Mouse (Mus musculus) testis, postnatal 14 days (tissue): Measurements from ENCODE around the gene Fancd2.
A peak's percentile ranks its signal among the peaks of the same experiment; 100 is the strongest.

Experiments
- DNase-seq: peaks from one replicate; pipeline ENCODE4 v3.0.0; 2021; ENCODE audit warnings: low spot score

Fancd2 gene

DNA sequence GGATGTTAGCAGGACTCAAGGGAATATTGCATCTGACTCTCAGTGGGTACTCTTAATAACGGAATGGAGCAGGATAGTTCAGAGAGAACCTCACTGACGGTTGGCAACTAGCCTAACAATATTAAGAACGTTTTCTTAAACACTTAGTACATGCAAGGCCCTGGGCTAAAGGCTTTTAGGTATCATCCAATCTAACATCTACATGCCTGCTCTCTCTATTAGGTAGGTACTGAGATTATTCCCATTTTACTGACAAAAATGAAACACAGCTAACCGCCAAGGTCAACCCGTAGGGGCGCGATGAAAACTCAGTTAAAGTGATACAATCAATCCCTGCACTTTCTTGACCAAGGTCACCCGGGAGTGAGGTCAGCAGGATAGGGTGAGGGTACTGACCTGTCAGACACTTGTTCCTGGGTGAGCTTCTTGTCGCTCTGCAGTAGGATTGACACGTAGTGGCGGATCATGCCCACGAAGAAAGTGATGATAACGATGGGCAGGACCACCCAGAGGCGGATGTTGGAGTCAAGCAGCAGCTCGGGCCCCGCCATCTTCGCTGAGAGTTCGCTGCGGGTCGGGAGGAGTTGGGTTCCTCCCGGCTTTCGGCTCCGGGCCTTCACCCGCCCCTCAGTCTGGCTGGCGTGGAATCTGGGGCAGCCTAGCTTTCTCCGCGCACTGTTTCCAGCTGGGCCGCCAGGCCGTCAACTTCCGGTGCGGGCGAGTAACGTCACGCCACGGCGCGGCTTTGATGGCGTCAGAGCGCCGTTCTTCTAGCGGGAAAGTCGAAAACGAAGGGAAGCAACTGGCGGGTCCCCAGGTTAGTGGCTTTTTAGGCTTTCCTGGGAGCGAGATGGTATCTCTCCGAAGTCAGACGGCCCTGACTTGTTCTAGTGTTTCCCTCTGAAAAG, at the start of gene Fancd2, which contains the start of gene Emc3:
Fancd2 (plus strand) TSS at position 751 of the 908 bp plus-strand sequence.
Emc3 (minus strand) TSS at position 721 of the 908 bp plus-strand sequence.
- DNase-seq: peak; percentile 92

DNA sequence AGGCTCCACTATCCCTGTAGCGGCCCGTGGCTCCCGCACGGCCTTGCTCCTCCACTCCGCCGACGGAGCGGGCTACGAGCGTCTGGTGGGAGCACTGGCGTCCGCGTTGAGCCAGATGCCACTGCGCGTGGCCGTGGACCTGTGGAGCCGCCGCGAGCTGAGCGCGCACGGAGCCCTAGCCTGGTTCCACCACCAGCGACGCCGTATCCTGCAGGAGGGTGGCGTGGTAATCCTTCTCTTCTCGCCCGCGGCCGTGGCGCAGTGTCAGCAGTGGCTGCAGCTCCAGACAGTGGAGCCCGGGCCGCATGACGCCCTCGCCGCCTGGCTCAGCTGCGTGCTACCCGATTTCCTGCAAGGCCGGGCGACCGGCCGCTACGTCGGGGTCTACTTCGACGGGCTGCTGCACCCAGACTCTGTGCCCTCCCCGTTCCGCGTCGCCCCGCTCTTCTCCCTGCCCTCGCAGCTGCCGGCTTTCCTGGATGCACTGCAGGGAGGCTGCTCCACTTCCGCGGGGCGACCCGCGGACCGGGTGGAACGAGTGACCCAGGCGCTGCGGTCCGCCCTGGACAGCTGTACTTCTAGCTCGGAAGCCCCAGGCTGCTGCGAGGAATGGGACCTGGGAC, 48.9 kb upstream of the Fancd2 start:
- peak; percentile 45 for DNase-seq

DNA sequence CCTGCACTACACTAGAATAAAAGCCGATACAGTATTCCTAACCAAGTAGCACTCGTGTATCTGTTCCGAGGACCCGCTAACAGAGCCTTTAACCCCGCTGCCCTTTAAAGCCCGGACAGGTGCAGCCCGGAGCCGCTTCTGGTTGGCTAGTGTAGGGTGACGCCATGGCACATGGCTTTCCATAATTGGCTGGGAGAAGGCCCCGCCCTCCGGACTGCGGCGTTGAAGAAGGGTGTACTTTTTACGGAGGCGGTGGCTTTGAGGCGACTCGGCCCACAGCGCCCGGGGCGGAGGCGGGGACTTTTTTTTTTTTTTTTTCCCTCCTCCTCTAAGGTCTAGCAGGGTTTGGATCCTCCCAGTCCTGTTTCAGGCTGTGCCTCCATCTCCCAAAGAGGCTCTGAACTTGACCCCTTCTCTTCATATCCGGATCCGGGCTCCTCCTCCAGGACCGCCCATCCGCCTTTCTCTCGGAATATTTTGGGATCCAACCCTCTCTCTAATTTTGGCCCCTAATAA, 48.3 kb upstream of the Fancd2 start, which contains the start of gene Creld1:
Creld1 (plus strand) TSS at position 198 of the 516 bp plus-strand sequence.
- DNase-seq: peak; percentile 93

DNA sequence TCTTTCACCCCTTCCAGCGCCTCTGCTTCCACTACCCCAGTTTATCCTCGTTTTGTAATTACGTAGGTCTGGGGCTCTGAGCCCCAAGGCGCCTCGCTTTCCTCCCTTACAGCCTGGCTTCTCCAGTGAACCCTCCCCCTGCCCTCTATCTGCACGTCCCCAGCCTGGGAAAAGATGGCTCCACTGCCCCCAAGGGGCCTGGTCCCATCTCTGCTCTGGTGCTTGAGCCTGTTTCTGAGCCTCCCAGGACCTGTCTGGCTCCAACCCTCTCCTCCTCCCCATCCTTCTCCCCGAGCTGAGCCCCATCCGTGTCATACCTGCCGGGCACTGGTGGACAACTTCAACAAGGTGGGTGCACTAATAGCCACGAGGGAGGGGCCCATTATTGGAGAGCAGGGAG, 47.8 kb upstream of the Fancd2 start:
- no peak for DNase-seq

DNA sequence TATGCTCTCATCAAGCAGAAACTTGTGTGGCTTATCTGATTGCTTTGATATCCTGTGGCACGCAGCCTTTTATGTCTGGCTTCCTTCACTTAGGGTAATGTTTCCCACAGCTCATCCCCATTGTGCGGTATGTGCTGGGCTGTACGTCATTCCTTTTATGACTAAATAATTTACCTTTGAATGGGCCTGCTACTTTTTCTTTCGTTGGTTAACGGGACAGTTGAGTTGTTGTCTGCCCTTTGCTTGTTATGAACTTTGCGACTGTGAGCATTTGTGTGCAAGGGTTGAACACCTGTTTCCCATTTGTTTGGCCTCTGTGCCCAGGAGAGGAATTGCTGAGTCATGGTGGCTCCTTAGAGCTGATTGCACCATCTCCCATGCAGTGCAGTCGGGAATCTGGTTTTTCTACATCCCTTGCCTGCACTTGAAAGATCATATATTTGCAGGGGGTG, 44.3 kb upstream of the Fancd2 start:
- no peak for DNase-seq

DNA sequence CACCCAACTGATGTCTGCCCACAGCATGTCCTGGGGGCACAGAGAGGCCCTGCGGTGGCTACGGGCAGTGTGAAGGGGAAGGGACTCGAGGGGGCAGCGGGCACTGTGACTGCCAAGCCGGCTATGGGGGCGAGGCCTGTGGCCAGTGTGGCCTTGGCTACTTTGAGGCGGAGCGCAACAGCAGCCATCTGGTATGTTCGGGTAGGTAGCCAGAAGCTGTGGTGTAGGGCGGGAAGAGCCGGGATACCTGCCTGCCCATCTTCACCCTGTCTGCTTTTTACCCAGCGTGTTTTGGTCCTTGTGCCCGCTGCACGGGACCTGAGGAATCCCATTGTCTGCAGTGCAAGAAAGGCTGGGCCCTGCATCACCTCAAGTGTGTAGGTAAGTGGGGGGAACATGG, 42.1 kb upstream of the Fancd2 start:
- no peak for DNase-seq

DNA sequence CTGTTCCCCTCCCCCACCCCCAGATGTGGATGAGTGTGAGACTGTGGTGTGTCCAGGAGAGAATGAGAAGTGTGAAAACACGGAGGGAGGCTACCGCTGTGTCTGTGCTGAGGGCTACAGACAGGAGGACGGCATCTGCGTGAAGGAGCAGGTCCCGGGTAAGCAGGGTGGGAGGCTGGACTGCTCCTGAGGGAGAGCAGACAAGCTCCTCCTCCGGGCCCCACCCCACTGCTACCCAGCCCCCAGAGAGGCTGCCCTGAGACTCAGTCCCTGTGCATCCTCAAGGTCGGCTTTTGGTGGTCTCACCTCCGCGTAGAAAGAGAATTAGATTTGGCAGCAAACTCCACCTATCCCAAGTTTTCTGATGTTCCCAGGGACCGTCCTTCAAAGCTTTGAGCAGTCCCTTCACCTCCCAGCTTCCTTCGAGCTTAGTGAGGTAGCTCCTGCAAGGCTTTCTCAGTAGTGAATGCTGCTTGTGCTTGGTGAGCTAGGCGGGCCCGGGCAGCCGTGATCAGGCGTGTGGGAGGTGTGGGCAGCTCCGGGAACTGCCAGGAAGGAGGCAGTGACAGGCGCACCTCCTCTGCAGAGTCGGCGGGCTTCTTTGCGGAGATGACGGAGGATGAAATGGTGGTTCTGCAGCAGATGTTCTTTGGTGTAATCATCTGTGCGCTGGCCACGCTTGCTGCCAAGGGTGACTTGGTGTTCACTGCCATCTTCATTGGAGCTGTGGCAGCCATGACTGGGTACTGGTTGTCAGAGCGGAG, 39.2 kb upstream of the Fancd2 start:
- no peak for DNase-seq

DNA sequence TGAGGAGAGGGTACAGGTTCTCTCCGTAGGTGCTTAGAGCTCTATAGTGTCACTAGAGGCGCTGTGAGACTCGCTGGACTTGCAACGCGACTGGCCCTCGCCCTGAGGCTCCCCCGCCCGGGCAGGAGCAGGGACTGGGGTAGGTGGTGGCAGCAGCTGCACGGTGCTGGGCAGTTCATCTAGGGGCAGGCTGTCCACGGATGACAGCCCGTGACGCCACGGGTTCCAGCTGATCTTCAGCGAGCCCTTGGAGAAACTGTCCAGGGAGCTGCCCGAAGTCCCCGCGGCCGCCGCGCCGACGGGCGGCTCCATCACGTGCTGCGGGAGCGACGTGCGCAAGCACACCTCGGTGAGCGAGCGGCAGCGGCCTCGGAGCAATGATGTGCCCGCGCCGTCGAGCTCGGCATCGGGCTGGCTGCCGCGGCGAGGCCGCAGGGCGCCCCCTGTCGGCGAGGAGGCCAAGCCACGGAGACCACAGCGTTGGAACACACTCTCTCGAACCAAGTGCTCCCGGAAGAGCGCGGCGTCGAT, 37.2 kb upstream of the Fancd2 start:
- peak; percentile 87 for DNase-seq

DNA sequence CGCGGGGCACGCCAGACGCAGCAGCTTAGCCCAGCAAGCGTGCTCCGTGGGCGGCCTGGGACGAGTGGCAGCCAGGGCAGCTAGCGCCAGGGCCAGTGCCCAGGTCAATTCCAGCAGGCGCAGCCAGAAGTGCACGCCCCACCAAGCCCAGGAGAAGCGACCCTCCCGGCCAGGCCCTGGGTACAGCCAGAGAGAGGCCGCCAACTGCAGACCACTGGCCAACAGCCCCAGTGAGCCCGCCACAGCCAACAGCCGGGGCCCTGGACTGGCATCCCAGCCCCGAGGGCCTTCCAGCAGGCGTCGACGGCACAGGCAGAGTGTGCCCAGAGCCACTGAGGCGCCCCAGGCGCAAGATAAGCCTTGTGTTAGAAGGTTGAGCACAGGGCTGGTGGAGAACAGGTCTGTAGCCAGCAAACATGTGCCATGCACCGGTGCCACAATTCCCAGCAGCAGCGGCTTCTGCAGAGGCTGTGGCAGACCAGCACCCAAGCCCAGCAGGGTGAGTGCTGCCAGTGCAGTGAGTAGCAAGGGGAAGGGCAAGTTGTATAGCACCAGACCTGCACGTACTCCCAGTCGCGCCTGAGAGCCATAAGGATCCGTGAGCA, 36.3 kb upstream of the Fancd2 start:
- DNase-seq: no peak

DNA sequence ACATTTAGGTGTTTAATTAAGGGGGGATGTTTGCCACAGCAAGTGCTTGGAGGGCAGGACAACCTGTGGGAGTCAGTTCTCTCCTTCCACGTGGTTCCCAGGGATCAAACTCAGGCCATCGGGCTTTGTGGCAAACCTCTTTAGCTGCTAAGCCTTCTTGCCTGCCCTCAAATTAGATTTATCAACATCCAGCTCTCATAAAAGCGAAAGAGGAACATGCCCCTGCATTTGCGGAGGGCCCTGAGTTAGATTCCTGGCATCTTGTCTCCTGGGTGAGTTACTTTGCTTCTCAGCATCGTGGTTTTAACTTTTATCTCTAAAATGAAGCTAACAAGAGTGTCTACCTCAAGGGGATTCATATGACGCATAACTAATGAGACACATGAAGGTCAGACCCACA, 32.1 kb upstream of the Fancd2 start:
- no peak for DNase-seq

DNA sequence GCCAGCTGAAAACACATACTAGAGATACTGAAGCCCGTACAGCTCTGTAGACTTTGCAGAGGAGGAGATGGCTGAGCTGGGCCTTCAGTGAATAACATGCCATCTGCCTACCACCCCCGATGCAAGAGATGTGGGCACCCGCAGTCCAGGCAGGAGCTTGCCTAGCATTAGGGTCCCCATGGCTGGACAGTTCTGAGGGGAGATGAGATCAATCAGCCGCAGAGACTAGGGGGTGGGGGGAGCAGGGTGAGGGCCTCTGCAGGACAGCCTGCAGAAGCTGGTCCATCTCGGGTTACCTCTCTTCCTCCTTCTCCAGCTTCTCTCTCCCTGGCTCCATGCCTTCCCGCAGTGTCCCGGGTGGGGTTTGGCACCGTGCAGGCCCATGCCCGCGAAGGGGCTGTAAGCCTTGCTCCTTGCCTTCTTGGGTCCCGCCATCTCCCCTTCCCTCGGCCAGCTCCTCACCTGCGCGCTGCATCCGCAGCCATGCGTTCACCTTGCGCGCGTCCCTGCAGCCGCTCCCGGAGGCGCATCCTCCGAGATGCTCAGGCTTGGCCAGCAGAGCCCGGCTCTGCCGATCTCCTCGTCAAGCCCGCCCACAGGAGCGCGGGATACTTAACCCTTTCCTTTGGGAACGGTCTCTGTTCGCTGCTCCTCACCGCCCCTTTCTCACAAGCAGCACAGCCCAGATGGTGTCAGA, 29.9 kb upstream of the Fancd2 start, which contains the start of gene Prrt3:
Prrt3 (minus strand) TSS at position 544 of the 697 bp plus-strand sequence.
- peak; percentile 39 for DNase-seq

DNA sequence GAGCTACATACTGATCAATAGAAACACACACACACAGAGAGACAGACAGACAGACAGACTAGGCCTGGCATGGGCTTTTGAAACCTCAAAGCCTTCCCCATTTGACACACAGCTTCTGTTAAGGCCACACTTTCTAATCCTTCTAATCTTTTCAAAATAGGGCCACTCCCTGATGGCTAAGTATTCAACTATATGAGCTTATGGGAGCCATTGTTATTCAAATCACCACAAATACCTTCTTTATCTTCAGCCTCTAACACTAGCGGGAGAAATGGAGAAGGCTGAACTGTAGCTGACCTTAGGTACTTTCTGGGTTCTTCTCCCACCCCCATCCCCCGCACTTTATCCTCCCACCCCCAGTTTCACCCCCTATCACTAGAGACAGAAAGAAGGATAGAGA, 28.7 kb upstream of the Fancd2 start:
- DNase-seq: no peak

DNA sequence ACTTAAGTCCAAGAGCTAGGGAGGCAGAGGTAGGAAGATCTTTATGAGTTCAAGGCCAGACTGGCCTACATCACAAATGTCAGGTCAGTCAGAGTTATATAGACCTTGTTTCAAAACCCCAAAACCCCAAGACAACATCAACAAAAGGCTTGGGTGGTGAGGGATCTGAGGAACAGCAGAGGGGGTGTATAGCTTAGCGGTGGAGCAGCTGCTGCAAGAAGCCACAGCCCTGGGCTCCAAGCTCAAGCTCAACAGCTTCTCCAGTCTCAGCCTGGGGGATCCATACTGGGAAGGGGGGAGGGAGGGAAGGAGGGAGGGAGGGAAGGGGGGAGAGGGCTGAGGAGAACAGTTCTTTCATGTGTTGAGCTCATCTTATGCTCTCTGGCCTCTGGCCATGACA, 25.8 kb upstream of the Fancd2 start:
- no peak for DNase-seq

DNA sequence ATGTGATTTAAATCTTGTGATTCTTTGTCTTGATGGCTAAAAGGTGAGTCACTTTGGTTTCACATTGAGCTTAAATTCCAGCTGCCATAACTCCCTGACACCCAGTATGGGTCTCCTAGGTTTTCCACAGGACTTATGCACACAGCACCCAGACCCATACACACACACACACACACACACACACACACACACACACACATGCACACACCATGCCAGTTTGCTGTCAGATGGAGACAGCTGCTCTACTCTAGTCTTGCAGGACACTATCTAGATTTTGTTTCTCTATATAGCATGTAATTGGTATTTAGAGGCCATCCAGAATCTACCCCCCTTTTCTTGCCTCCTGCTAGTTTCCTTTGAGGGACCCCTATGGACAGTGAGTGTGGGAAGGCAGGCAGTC, 24.4 kb upstream of the Fancd2 start:
- DNase-seq: no peak

DNA sequence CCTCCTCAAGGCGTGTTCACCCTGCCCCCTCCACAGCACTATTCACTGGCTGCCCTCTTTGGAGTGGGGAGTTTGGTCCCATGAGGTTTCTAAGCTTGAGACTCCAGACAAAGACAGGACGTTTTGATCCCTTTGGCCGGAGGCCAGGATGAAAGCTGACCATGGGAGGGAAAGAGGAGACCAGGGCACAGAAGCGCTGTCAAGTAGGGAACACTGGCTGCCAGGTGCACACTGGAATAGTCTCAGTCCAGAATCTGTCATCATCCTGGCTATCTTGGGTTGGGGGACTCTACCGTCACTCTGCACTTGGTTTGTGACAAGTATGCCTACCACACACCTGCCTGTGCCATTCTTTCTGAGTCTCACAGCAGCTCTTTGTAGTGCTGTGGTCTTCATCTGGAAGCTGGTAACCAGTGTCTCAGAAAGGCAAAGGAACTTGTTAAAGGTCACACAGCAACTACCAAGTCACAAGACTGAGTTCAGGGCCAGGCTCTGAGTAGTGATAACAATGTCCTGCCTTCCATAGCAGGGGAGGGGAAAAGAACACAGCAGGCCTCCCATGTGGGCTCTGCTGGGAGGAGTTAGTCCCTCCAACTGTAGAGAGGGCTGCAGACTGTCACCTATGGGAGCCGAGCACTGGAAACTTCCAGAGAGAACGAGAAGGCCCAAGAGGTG, 23.1 kb upstream of the Fancd2 start:
- DNase-seq: no peak

DNA sequence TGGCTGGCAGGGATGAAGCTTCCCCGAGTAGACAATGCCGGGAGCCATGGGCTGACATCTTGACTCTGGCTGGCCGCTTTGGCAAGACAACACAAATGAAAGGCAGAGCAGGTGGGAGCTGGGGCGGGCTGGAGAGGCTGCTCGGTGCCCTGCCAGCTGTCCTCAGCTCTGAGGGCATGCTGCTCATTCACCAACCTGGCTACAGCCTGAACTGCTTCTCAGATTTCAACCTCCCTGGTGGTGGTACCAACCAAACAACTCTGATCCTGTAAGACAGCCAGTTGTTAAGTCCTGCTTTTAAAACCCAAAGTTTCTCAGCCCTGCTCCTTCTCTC, 22.6 kb upstream of the Fancd2 start:
- DNase-seq: no peak

DNA sequence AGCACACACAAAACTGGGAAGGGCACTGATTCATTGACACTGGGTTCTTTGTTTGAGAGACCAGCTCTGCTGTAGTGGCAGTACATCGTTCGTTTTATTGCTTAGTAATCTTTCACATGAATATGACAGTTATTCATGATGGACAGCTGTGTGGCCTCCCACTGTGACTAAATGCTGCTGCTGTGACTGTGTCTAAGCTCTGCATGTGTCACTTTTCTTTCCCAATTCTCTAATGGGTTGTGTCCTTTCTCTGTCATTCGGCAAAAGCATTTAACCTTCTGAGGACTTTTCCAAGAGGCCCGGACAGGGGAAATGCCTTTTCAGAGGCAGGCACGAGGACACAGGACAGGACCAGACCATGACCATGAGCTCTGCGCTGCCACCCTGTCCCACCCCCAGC, 17.5 kb upstream of the Fancd2 start:
- DNase-seq: no peak

DNA sequence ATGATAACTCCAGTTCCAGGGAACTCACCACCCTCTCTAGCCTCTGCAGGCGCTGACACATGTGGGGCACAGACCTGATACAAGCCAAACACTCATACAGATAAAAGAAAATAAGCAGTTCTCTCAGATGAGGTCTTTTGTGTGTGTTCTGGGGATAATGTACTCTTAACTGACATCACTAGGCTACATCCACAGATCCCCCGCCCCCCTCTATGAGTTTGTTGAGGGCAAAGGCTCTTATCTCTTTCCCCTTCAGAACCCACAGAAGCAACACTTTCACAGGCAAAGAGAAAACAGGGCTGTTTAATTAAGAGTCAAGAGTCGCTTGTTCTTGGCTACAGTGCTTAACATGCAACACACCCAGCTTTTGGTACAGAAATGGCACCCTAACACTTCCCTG, 16.9 kb upstream of the Fancd2 start:
- DNase-seq: no peak

DNA sequence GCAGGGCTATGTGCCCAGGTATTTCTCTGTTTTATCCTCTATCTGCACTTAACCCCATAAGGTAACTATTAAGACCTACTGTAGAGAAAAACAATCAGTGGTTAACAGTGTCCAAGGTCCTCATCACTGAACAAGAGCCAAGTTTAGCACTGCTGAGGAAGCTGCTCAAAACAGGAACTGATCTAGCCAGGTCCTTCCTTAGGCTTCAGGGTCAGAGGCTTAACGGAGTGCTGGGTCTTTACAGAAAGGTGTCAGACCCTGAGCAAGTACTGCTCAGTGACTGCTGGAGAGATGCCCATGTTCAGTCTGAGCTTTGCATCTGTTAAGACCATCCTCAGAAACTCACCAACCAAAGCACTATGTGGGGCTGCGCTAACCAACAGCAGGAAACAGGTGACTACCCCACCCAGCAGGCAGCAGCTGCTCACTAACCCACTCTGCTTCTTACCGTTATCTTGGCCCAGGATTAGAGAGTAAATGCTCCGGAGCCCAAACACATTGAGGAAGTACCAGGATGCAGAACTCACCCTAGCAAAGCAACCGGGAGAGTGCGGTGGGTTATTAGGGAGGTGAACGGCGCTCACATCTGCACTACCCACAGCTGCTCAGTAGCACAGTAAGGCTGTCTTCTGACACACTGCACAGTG, 13.9 kb upstream of the Fancd2 start:
- DNase-seq: no peak

DNA sequence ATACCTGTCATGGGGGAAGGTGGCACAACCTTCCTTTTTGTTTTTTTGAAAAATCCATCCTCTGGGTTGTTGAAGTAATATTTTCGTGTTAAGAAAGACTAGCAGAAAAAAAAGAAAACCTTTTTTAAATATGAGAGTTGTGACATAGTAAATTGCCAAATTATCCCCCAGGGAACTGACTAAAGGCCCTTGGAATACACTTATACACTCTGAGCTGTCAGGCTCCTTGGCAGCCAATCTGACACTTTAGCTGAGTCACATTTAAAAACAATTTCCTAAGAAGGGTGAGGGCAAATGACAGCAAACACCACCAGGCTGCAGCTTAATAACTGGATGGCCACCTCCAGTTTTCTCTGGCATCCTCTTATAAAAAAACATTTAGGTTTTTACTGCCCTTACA, 9.2 kb upstream of the Fancd2 start:
- no peak for DNase-seq
